Mouse (Mus musculus): ENCODE measurements around the gene Eps8. TPM values are rescaled to one million over a fixed set of nuclear protein-coding genes. Genes with fewer than 3 reads are reported as not detected.

Gene Eps8
- polyA plus RNA-seq, 1 experiment, result 51.9 TPM

GRCm38 (mm10) chr6:137648110-137649067 is 6.3 kb downstream of the Eps8 start:
- H3K4me1 ChIP-seq (ENCODE audit: control insufficient read depth, insufficient read depth, low read length), result peaks cover 13% of the 10 kb centered on the region; the same call in 1 of the 2 replicates
- H3K27me3 ChIP-seq (replicated peaks; ENCODE audit: control insufficient read depth, insufficient read depth, low read length), result no peaks in the 10 kb centered on the region
- peak; percentile 16 for DNase-seq
- peak overlapping the region; percentile 20; the same call in 1 of the 2 replicates for H3K27ac ChIP-seq (ENCODE audit: insufficient read depth, low read depth, low read length)
- H3K36me3 ChIP-seq (ENCODE audit: control insufficient read depth, insufficient read depth, low read length), result no peaks in the 10 kb centered on the region
- H3K4me3 ChIP-seq (ENCODE audit: insufficient read depth, low read depth, low read length), result peak overlapping the region; percentile 92
- TF ChIP-seq CTCF (conservative IDR thresholded peaks at IDR 0.05; ENCODE audit: insufficient read depth, insufficient read length, low read depth, low read length) (no peak), POLR2A (IDR thresholded peaks at IDR 0.05; ENCODE audit: low read depth, low read length) (no peak)
- 3% methylated on average over 58 of the region's 59 CpGs for WGBS

GRCm38 (mm10) chr6:137647646-137648045 is 7.0 kb downstream of the Eps8 start:
- peak; percentile 4 for DNase-seq
- TF ChIP-seq POLR2A (IDR thresholded peaks at IDR 0.05; ENCODE audit: low read depth, low read length), result no peak
- TF ChIP-seq CTCF (conservative IDR thresholded peaks at IDR 0.05; ENCODE audit: insufficient read depth, insufficient read length, low read depth, low read length), result no peak
- Histone ChIP-seq H3K27ac (ENCODE audit: insufficient read depth, low read depth, low read length) (no peak overlapping the region), H3K36me3 (ENCODE audit: control insufficient read depth, insufficient read depth, low read length) (no peaks in the 10 kb centered on the region), H3K4me3 (ENCODE audit: insufficient read depth, low read depth, low read length) (peak overlapping the region; percentile 14), H3K4me1 (ENCODE audit: control insufficient read depth, insufficient read depth, low read length) (peaks cover 13% of the 10 kb centered on the region; the same call in 1 of the 2 replicates), H3K27me3 (replicated peaks; ENCODE audit: control insufficient read depth, insufficient read depth, low read length) (no peaks in the 10 kb centered on the region)
- WGBS, result 41% methylated on average over 10 of the region's 10 CpGs

- H3K4me3 ChIP-seq (ENCODE audit: insufficient read depth, low read depth, low read length), result no peak overlapping the region
- peaks cover 13% of the 10 kb centered on the region; the same call in 1 of the 2 replicates for H3K4me1 ChIP-seq (ENCODE audit: control insufficient read depth, insufficient read depth, low read length)
- no peaks in the 10 kb centered on the region for H3K36me3 ChIP-seq (ENCODE audit: control insufficient read depth, insufficient read depth, low read length)
- no peak for DNase-seq
- WGBS, result 88% methylated on average over 2 of the region's 2 CpGs
- TF ChIP-seq POLR2A (IDR thresholded peaks at IDR 0.05; ENCODE audit: low read depth, low read length) (no peak), CTCF (conservative IDR thresholded peaks at IDR 0.05; ENCODE audit: insufficient read depth, insufficient read length, low read depth, low read length) (no peak)
- H3K27me3 ChIP-seq (replicated peaks; ENCODE audit: control insufficient read depth, insufficient read depth, low read length), result no peaks in the 10 kb centered on the region
- no peak overlapping the region for H3K27ac ChIP-seq (ENCODE audit: insufficient read depth, low read depth, low read length)
These were observed 8.0 kb downstream of the Eps8 start for GRCm38 (mm10) chr6:137646726-137647125.

GRCm38 (mm10) chr6:137644893-137645292 is 9.8 kb downstream of the Eps8 start:
- H3K27ac ChIP-seq (ENCODE audit: insufficient read depth, low read depth, low read length), result no peak overlapping the region
- peak; percentile 29 for DNase-seq
- no peaks in the 10 kb centered on the region for H3K36me3 ChIP-seq (ENCODE audit: control insufficient read depth, insufficient read depth, low read length)
- peaks cover 10% of the 10 kb centered on the region; the same call in 1 of the 2 replicates for H3K4me1 ChIP-seq (ENCODE audit: control insufficient read depth, insufficient read depth, low read length)
- H3K27me3 ChIP-seq (replicated peaks; ENCODE audit: control insufficient read depth, insufficient read depth, low read length), result no peaks in the 10 kb centered on the region
- WGBS, result 64% methylated on average over 5 of the region's 5 CpGs
- H3K4me3 ChIP-seq (ENCODE audit: insufficient read depth, low read depth, low read length), result no peak overlapping the region
- no peak for TF ChIP-seq CTCF (conservative IDR thresholded peaks at IDR 0.05; ENCODE audit: insufficient read depth, insufficient read length, low read depth, low read length)
- no peak for TF ChIP-seq POLR2A (IDR thresholded peaks at IDR 0.05; ENCODE audit: low read depth, low read length)

- Histone ChIP-seq H3K4me1 (ENCODE audit: control insufficient read depth, insufficient read depth, low read length) (0 out of 2 replicates have a peak, but pooled peaks cover 5% of the 10 kb centered on the region), H3K4me3 (ENCODE audit: insufficient read depth, low read depth, low read length) (no peak overlapping the region), H3K27ac (ENCODE audit: insufficient read depth, low read depth, low read length) (no peak overlapping the region), H3K36me3 (ENCODE audit: control insufficient read depth, insufficient read depth, low read length) (no peaks in the 10 kb centered on the region), H3K27me3 (replicated peaks; ENCODE audit: control insufficient read depth, insufficient read depth, low read length) (no peaks in the 10 kb centered on the region)
- DNase-seq, result no peak
- WGBS, result 88% methylated on average over 4 of the region's 4 CpGs
- TF ChIP-seq POLR2A (IDR thresholded peaks at IDR 0.05; ENCODE audit: low read depth, low read length) (no peak), CTCF (conservative IDR thresholded peaks at IDR 0.05; ENCODE audit: insufficient read depth, insufficient read length, low read depth, low read length) (no peak)
These were observed 10.9 kb downstream of the Eps8 start for GRCm38 (mm10) chr6:137643814-137644213.

GRCm38 (mm10) chr6:137641642-137642041 is 13.0 kb downstream of the Eps8 start:
- no peaks in the 10 kb centered on the region for H3K27me3 ChIP-seq (replicated peaks; ENCODE audit: control insufficient read depth, insufficient read depth, low read length)
- H3K4me1 ChIP-seq (ENCODE audit: control insufficient read depth, insufficient read depth, low read length), result 0 out of 2 replicates have a peak, but pooled peaks cover 5% of the 10 kb centered on the region
- H3K4me3 ChIP-seq (ENCODE audit: insufficient read depth, low read depth, low read length), result no peak overlapping the region
- H3K36me3 ChIP-seq (ENCODE audit: control insufficient read depth, insufficient read depth, low read length), result no peaks in the 10 kb centered on the region
- TF ChIP-seq CTCF (conservative IDR thresholded peaks at IDR 0.05; ENCODE audit: insufficient read depth, insufficient read length, low read depth, low read length) (no peak), POLR2A (IDR thresholded peaks at IDR 0.05; ENCODE audit: low read depth, low read length) (no peak)
- 98% methylated on average over 1 of the region's 1 CpGs for WGBS
- no peak for DNase-seq
- no peak overlapping the region for H3K27ac ChIP-seq (ENCODE audit: insufficient read depth, low read depth, low read length)
